8 mouse cellular contexts compared by ENCODE assay signal in genomic region chr10:81059603-81060543, GRCm38 (mm10). TPM values are rescaled to one million over a fixed set of nuclear protein-coding genes. Genes with fewer than 3 reads are reported as not detected.
DNase-seq lines count a peak whose midpoint lies in the region; ATAC-seq and TF ChIP-seq lines count a peak whose summit lies in the region.

Gene Sgta (minus strand): TSS chr10:81060181.

- H3K9ac ChIP-seq in hindbrain, embryonic 13.5 days = peak within 1 kb of the TSS; percentile 90

- H3K27ac ChIP-seq in hindbrain, embryonic 13.5 days = peak within 1 kb of the TSS; percentile 66; the same call in 1 of the 2 replicates

- no peak for TF ChIP-seq CTCF in Patski (IDR thresholded peaks at IDR 0.05)

- peak; percentile 99 for DNase-seq in Patski (ENCODE audit: low read depth, low spot score)
- DNase-seq in cerebellum, postnatal 14 days = peak; percentile 100
- peak; percentile 99 to 100 for DNase-seq in frontal cortex, postnatal 14 days (ENCODE audit: low spot score in 2 of 2)
- DNase-seq in layer of hippocampus, postnatal 25 days (ENCODE audit: extremely low spot score in 1 of 2, low spot score in 1 of 2) = peak; percentile 95
- DNase-seq in lung, postnatal 25 days (ENCODE audit: low spot score) = peak; percentile 100
- DNase-seq in retina, embryonic 14.5 days (ENCODE audit: low spot score) = peak; percentile 100
- DNase-seq in thymus, postnatal 4 days = peak; percentile 96

- under 1% methylated on average over 48 of the region's 48 CpGs for WGBS in hindbrain, embryonic 13.5 days

- POLR2A ChIA-PET in Patski (lab: Charles Lee) = interaction anchor here (1.0 to 1.3 kb wide), 2 partner anchors 10 to 61 kb away, joined by 3 to 4 read pairs; partner anchors contain the start of gene Thop1

- H3K4me3 ChIP-seq in hindbrain, embryonic 13.5 days = peak within 1 kb of the TSS; percentile 80

- peaks cover 35% of the 10 kb centered on the region for H3K4me1 ChIP-seq in hindbrain, embryonic 13.5 days (replicated peaks)

- 0 out of 2 replicates have a peak, but pooled peaks cover 4% of the 10 kb centered on the region for H3K36me3 ChIP-seq in hindbrain, embryonic 13.5 days

- ATAC-seq in Patski = peak; percentile 76
- ATAC-seq in hindbrain, embryonic 13.5 days (ENCODE audit: low FRiP score) = peak; percentile 92

- CTCF ChIA-PET in Patski (lab: Charles Lee) = interaction anchor here (0.7 to 1.3 kb wide), 2 partner anchors 18 to 21 kb away, joined by 3 to 5 read pairs; no protein-coding TSS in a partner anchor

- peak within 1 kb of the TSS; percentile 94 for H3K4me2 ChIP-seq in hindbrain, embryonic 13.5 days

- in situ Hi-C loops in Patski (cut with MboI; ENCODE audit: low pct_unique_long_range_greater_than_20kb) = no loop called here

- H3K9me3 ChIP-seq in hindbrain, embryonic 13.5 days = no peaks in the 10 kb centered on the region

- no peaks in the 10 kb centered on the region for H3K27me3 ChIP-seq in Patski
- H3K27me3 ChIP-seq in hindbrain, embryonic 13.5 days = no peaks in the 10 kb centered on the region

RNA-seq across cellular contexts. Expression of gene Sgta, which starts in this region (rescaled TPM):
- 129 TPM for polyA plus RNA-seq in Patski (2021)
- polyA plus RNA-seq in hindbrain, embryonic 13.5 days (2015; fragmentation: Nextera tagmentation; extraction: Ambion mirVana) = 292 and 304 TPM in 2 replicates
- total RNA-seq in layer of hippocampus, postnatal 25 days (2021) = 100 to 1,000 TPM; 171 to 178 TPM

Comparison
In these comparisons a context has a peak if more than half of its experiments do, and no peak if none do; other contexts are left out.
1. Peak in every context shown above with its lines: DNase-seq, ATAC-seq, H3K4me3 ChIP-seq and H3K27ac ChIP-seq.